Mouse (Mus musculus): ENCODE measurements around the gene Il5. TPM values are rescaled to one million over a fixed set of nuclear protein-coding genes. Genes with fewer than 3 reads are reported as not detected.

The Il5 gene
- polyA plus RNA-seq, 1 experiment from 2014 or later = not detected

GRCm38 (mm10) chr11:53773641-53774360 is 53.2 kb downstream of the Il5 start:
- Histone ChIP-seq H3K9me3 (no peaks in the 10 kb centered on the region), H3K9ac (no peak overlapping the region), H3K4me1 (peaks cover 13% of the 10 kb centered on the region), H3K4me2 (replicated peaks) (no peak overlapping the region), H3K4me3 (no peak overlapping the region), H3K27ac (no peak overlapping the region), H3K36me3 (peaks cover 9% of the 10 kb centered on the region; the same call in 1 of the 2 replicates), H3K27me3 (no peaks in the 10 kb centered on the region)
- ATAC-seq (ENCODE audit: insufficient number of reproducible peaks, insufficient read depth, low FRiP score, low TSS enrichment) = no peak
- 90% methylated on average over 16 of the region's 16 CpGs for WGBS

Small RNA genes within 50 kb of the gene (microRNA-seq; reads per million reads assigned to microRNA genes)
- not detected for gene Mir7671

Other genes starting within 250 kb of the Il5 start
- 0.25 TPM in 1 of 2 replicates, not detected in the other for gene Gm9945, start 240.6 kb upstream of the Il5 start, polyA plus RNA-seq (2016; fragmentation: Nextera tagmentation; extraction: Ambion mirVana)
- gene Sowaha, start 240.5 kb upstream of the Il5 start, polyA plus RNA-seq (2016; fragmentation: Nextera tagmentation; extraction: Ambion mirVana) = 1.6 and 2.4 TPM in 2 replicates
- gene Sept8, start 201.5 kb upstream of the Il5 start, polyA plus RNA-seq (2016; fragmentation: Nextera tagmentation; extraction: Ambion mirVana) = 37.0 and 38.9 TPM in 2 replicates
- gene Kif3a, start 153.4 kb upstream of the Il5 start, polyA plus RNA-seq (2016; fragmentation: Nextera tagmentation; extraction: Ambion mirVana) = 101 and 112 TPM in 2 replicates
- 1.2 and 2.3 TPM in 2 replicates for gene Il4, start 102.1 kb upstream of the Il5 start, polyA plus RNA-seq (2016; fragmentation: Nextera tagmentation; extraction: Ambion mirVana)
- not detected in 2 replicates for gene Il13, start 86.1 kb upstream of the Il5 start, polyA plus RNA-seq (2016; fragmentation: Nextera tagmentation; extraction: Ambion mirVana)
- gene Rad50, start 13.5 kb upstream of the Il5 start, polyA plus RNA-seq (2016; fragmentation: Nextera tagmentation; extraction: Ambion mirVana) = 25.3 and 30.9 TPM in 2 replicates
- gene Irf1, start 49.2 kb downstream of the Il5 start, polyA plus RNA-seq (2016; fragmentation: Nextera tagmentation; extraction: Ambion mirVana) = 7.9 and 10.2 TPM in 2 replicates
- not detected in 2 replicates for gene Gm17334, start 52.4 kb downstream of the Il5 start, polyA plus RNA-seq (2016; fragmentation: Nextera tagmentation; extraction: Ambion mirVana)
- gene Gm12216, start 138.5 kb downstream of the Il5 start, polyA plus RNA-seq (2016; fragmentation: Nextera tagmentation; extraction: Ambion mirVana) = 0.28 and 0.74 TPM in 2 replicates
- 9.0 and 10.5 TPM in 2 replicates for gene Slc22a5, start 170.9 kb downstream of the Il5 start, polyA plus RNA-seq (2016; fragmentation: Nextera tagmentation; extraction: Ambion mirVana)

Data from embryonic facial prominence, embryonic 12.5 days (tissue).